Mouse (Mus musculus) myocyte (in vitro differentiated cells): ENCODE data around the gene Yae1d1.

Experiments
- CEBPB ChIP-seq: IDR thresholded peaks from 2 replicates; pipeline ENCODE4 v1.6.1; 2011; ENCODE audit warnings: mild to moderate bottlenecking, moderate library complexity; ENCODE audit not compliant: poor library complexity, insufficient read depth, severe bottlenecking
- E2F4 ChIP-seq: IDR thresholded peaks from one replicate; pipeline ENCODE4 v1.6.1; 2011; ENCODE audit warnings: mild to moderate bottlenecking, control low read depth, moderate library complexity; ENCODE audit not compliant: insufficient read depth
- MAX ChIP-seq: IDR thresholded peaks from one replicate; pipeline ENCODE4 v1.6.1; 2011; ENCODE audit warnings: low read depth, mild to moderate bottlenecking, control low read depth
- MYOD1 ChIP-seq, 3 experiments: IDR thresholded peaks; one replicate each; pipeline ENCODE4 v1.6.1; 2011; ENCODE audit warnings: control low read depth in 2 of 3, low read depth in 2 of 3, mild to moderate bottlenecking in 2 of 3, moderate library complexity in 1 of 3; ENCODE audit not compliant: insufficient read length in 2 of 3, control insufficient read depth in 1 of 3
- MYOG ChIP-seq, 3 experiments: IDR thresholded peaks; one replicate each; pipeline ENCODE4 v1.6.1; 2011; ENCODE audit warnings: control low read depth in 2 of 3, low read depth in 2 of 3, mild to moderate bottlenecking in 2 of 3; ENCODE audit not compliant: insufficient read length in 2 of 3, control insufficient read depth in 1 of 3, insufficient read depth in 1 of 3
- POLR2A ChIP-seq: IDR thresholded peaks from one replicate; pipeline ENCODE4 v1.6.1; 2011; ENCODE audit warnings: low read depth, mild to moderate bottlenecking, control low read depth, moderate library complexity; ENCODE audit not compliant: insufficient read length
- POLR2AphosphoS2 ChIP-seq: IDR thresholded peaks from one replicate; pipeline ENCODE4 v1.6.1; 2011; ENCODE audit warnings: low read depth, control low read depth; ENCODE audit not compliant: insufficient read length
- SRF ChIP-seq: IDR thresholded peaks from one replicate; pipeline ENCODE4 v1.6.1; 2011; ENCODE audit warnings: low read depth; ENCODE audit not compliant: control insufficient read depth, insufficient read length
- TCF12 ChIP-seq: IDR thresholded peaks from one replicate; pipeline ENCODE4 v1.6.1; 2011; ENCODE audit warnings: mild to moderate bottlenecking, control low read depth; ENCODE audit not compliant: poor library complexity, insufficient read depth, severe bottlenecking
- TCF3 ChIP-seq: IDR thresholded peaks from one replicate; pipeline ENCODE4 v1.6.1; 2011; ENCODE audit warnings: low read depth, control low read depth; ENCODE audit not compliant: insufficient read length
- USF1 ChIP-seq: IDR thresholded peaks from one replicate; pipeline ENCODE4 v1.6.1; 2011; ENCODE audit warnings: low read depth, mild to moderate bottlenecking, control low read depth, moderate library complexity

DNA sequence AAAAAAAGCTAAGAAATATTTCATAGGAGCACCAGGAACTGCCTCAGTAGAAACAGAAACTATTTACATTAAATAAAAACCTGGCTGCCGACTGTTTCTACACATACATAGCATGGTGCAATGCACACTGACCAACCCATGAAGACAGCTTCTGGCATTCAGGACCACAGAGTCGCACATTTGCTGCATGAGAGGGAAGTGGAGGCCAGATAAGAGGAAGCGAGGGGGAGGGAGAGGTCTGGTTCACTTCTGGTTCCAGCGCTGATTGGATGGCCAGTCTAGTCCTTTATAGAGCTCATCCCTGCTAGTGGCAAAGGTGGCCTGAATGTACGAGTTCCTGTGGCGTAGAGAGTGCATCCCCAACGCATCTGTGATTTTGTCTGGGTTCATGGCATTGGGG, 32.5 kb downstream of the Yae1d1 start:
- TF ChIP-seq POLR2A (no peak), MYOG (IDR thresholded peaks at IDR 0.05; ENCODE audit: control insufficient read depth in 1 of 3, insufficient read depth in 1 of 3, insufficient read length in 2 of 3, low read depth in 2 of 3) (no peak), MAX (no peak), POLR2AphosphoS2 (no peak), USF1 (no peak), SRF (no peak), MYOD1 (IDR thresholded peaks at IDR 0.05; ENCODE audit: control insufficient read depth in 1 of 3, insufficient read length in 2 of 3, low read depth in 2 of 3) (no peak), E2F4 (no peak), TCF12 (no peak), TCF3 (no peak), CEBPB (no peak)
